Mouse (Mus musculus): Measurements from ENCODE around the gene Cyth1. TPM values are rescaled to one million over a fixed set of nuclear protein-coding genes. Genes with fewer than 3 reads are reported as not detected.
A peak's percentile ranks its signal among the peaks of the same experiment; 100 is the strongest.

Gene Cyth1
- polyA plus RNA-seq (2014; fragmentation: Nextera tagmentation; extraction: Ambion mirVana): 16.0 and 17.7 TPM in 2 replicates

- ATAC-seq (ENCODE audit: low read depth): peak; percentile 93
- Histone ChIP-seq H3K4me3 (ENCODE audit: low read depth, low read length) (peak within 1 kb of the TSS; percentile 83), H3K9ac (replicated peaks; ENCODE audit: low read depth, low read length) (peak within 1 kb of the TSS; percentile 72), H3K9me3 (ENCODE audit: control insufficient read depth, low read length) (no peaks in the 10 kb centered on the region), H3K4me1 (ENCODE audit: control insufficient read depth, insufficient read depth, low read length) (peaks cover 14% of the 10 kb centered on the region), H3K4me2 (ENCODE audit: low read depth, low read length) (peak within 1 kb of the TSS; percentile 78), H3K36me3 (ENCODE audit: control insufficient read depth, insufficient read depth, low read length) (no peaks in the 10 kb centered on the region), H3K27ac (ENCODE audit: low read depth, low read length) (peak within 1 kb of the TSS; percentile 52), H3K27me3 (ENCODE audit: control insufficient read depth, insufficient read depth, low read length) (no peaks in the 10 kb centered on the region)
- under 1% methylated on average over 68 of the region's 86 CpGs for WGBS
Measured at GRCm38 (mm10) chr11:118248150-118249011, at the start of gene Cyth1. Cyth1 (minus strand) TSS chr11:118248592.

DNA sequence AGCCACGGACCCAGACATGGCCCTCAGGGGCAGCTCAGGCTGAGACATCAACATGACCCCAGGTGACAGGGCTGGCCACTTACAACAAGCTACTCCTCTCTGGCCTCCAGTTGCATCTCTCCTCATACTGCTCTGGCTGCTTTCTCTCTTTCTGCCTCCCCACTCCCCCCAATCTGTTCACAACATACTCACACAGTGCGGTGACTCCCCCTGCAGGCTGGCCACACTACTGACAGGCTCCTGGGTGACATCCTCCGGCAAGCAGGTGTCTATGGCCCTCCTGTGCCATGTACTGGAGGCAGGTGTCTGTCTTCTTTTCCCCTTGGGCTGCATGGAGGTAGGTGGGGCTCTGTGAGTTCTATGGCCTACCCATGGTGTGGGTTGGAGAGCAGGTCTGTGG is 49.6 kb upstream of the Cyth1 start:
- no peaks in the 10 kb centered on the region for H3K27me3 ChIP-seq (ENCODE audit: control insufficient read depth, insufficient read depth, low read length)
- 90% methylated on average over 3 of the region's 3 CpGs for WGBS
- ATAC-seq (ENCODE audit: low read depth): no peak
- H3K9ac ChIP-seq (replicated peaks; ENCODE audit: low read depth, low read length): no peak overlapping the region
- no peaks in the 10 kb centered on the region for H3K9me3 ChIP-seq (ENCODE audit: control insufficient read depth, low read length)
- no peaks in the 10 kb centered on the region for H3K4me1 ChIP-seq (ENCODE audit: control insufficient read depth, insufficient read depth, low read length)
- no peak overlapping the region for H3K4me2 ChIP-seq (ENCODE audit: low read depth, low read length)
- H3K4me3 ChIP-seq (ENCODE audit: low read depth, low read length): no peak overlapping the region
- H3K27ac ChIP-seq (ENCODE audit: low read depth, low read length): no peak overlapping the region
- no peaks in the 10 kb centered on the region for H3K36me3 ChIP-seq (ENCODE audit: control insufficient read depth, insufficient read depth, low read length)

DNA sequence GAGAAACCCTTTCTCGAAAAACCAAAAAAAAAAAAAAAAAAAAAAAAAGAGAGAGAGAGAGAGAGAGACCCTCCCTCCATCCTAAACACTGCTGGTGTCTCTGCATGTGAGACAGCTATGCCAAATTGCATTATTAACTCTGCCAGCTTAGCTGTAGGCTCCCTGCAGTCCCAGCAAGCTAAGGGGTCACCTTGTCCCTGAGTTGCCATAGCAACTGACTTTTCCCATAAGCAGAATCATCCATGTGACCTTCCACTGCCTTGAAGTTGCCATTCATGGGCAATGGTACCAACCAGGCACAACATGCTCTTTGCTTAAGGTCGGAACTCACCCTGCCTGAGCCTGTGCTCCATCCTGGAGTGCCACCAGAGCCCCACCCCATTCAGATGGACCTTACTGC is 46.6 kb upstream of the Cyth1 start:
- no peaks in the 10 kb centered on the region for H3K4me1 ChIP-seq (ENCODE audit: control insufficient read depth, insufficient read depth, low read length)
- H3K4me2 ChIP-seq (ENCODE audit: low read depth, low read length): no peak overlapping the region
- ATAC-seq (ENCODE audit: low read depth): no peak
- no peak overlapping the region for H3K9ac ChIP-seq (replicated peaks; ENCODE audit: low read depth, low read length)
- H3K36me3 ChIP-seq (ENCODE audit: control insufficient read depth, insufficient read depth, low read length): no peaks in the 10 kb centered on the region
- no peaks in the 10 kb centered on the region for H3K9me3 ChIP-seq (ENCODE audit: control insufficient read depth, low read length)
- no peaks in the 10 kb centered on the region for H3K27me3 ChIP-seq (ENCODE audit: control insufficient read depth, insufficient read depth, low read length)
- 92% methylated on average over 2 of the region's 2 CpGs for WGBS
- no peak overlapping the region for H3K4me3 ChIP-seq (ENCODE audit: low read depth, low read length)
- no peak overlapping the region for H3K27ac ChIP-seq (ENCODE audit: low read depth, low read length)

DNA sequence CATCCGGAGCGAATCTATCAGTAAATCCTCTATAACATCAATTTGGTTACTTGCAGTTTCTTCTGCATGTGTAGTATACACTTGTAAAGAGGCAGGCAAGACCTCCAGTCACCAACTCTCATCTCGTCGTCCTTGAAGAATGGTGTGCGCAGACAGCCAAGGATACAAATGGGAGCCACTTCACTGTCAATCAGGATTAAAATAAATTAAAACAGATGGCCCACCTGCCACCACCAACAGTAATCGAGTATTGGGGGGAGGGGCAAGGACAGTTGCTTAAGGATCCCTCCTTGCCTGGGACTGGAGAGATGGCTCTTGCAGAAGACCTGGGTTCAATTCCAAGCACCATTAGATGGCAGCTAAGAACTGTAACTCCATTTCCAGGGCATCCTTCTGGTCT is 44.3 kb upstream of the Cyth1 start:
- no peak for ATAC-seq (ENCODE audit: low read depth)
- no peak overlapping the region for H3K9ac ChIP-seq (replicated peaks; ENCODE audit: low read depth, low read length)
- no peak overlapping the region for H3K4me2 ChIP-seq (ENCODE audit: low read depth, low read length)
- H3K27me3 ChIP-seq (ENCODE audit: control insufficient read depth, insufficient read depth, low read length): no peaks in the 10 kb centered on the region
- no peak overlapping the region for H3K4me3 ChIP-seq (ENCODE audit: low read depth, low read length)
- H3K4me1 ChIP-seq (ENCODE audit: control insufficient read depth, insufficient read depth, low read length): peaks cover 10% of the 10 kb centered on the region
- H3K27ac ChIP-seq (ENCODE audit: low read depth, low read length): no peak overlapping the region
- no peaks in the 10 kb centered on the region for H3K36me3 ChIP-seq (ENCODE audit: control insufficient read depth, insufficient read depth, low read length)
- H3K9me3 ChIP-seq (ENCODE audit: control insufficient read depth, low read length): no peaks in the 10 kb centered on the region
- 80% methylated on average over 6 of the region's 6 CpGs for WGBS

DNA sequence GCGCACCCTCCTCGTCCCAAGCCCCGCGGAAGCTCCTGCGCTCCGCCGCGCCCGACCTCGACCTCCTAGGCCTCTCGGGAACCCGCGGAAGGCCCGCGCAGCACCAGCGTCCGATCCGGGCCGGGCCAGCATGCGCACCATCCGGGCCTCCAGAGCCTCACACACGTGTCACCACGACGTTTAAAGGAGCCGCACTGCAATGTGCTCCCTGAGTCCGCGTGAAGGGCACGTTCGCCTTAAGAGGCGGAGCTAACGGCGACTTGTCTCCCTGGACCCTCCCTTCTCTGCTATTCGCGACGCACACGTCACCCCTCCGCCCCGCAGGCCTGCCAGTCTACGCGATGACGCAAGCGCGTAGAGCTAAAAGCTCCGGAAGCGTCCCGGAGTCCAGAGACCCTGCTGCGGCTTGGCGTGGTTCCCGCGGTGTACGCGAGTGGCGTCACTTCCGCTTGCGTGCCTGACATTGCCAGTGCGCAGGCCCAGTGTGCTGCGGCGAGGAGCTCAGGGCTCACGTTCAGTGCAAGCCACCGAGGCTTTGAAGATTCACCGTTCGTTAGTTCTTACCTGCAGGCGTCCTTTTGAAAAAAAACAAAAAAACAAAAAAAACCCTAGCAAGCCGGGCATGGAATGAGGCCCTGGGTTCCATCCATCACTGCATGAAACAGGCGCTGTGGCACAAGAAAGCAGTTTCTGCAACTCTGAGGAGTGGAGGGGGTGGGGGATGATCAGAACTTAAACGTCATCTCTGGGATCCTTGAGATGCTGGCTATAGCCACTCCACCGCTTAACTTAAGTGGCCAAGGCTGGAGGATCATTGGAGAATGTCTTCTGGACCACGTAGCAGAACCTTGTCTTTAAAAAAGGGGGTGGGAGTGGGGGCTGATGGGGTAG is 41.9 kb upstream of the Cyth1 start, which contains the start of gene Usp36:
Gene Usp36, minus strand, starts transcription at position 246 of the 891 bp plus-strand sequence.
- Histone ChIP-seq H3K27me3 (ENCODE audit: control insufficient read depth, insufficient read depth, low read length) (no peaks in the 10 kb centered on the region), H3K36me3 (ENCODE audit: control insufficient read depth, insufficient read depth, low read length) (peaks cover 20% of the 10 kb centered on the region), H3K9me3 (ENCODE audit: control insufficient read depth, low read length) (no peaks in the 10 kb centered on the region), H3K9ac (replicated peaks; ENCODE audit: low read depth, low read length) (peak within 1 kb of the TSS; percentile 91), H3K4me2 (ENCODE audit: low read depth, low read length) (peak within 1 kb of the TSS; percentile 85), H3K27ac (ENCODE audit: low read depth, low read length) (peak within 1 kb of the TSS; percentile 92), H3K4me1 (ENCODE audit: control insufficient read depth, insufficient read depth, low read length) (peaks cover 10% of the 10 kb centered on the region), H3K4me3 (ENCODE audit: low read depth, low read length) (peak within 1 kb of the TSS; percentile 94)
- under 1% methylated on average over 68 of the region's 68 CpGs for WGBS
- peak; percentile 99 for ATAC-seq (ENCODE audit: low read depth)

DNA sequence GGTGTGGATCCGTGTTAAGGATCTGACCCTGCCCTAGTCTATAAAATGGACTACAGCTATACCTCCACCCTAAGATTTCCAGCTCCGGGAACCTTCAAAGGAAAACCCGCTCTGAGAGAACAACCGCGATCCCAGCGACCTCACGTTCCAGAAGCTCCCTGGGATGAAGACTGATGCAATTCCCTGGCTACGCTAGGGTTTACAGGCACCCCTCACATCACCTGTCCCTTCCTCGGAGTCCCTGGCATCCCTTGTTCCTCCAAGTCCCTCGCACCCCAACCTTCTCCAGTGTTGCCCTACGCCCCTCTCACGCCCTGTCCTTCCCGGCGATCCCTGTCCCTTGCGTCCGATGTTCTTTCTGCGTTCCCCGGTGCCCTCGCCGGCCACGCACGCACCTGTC is 41.2 kb upstream of the Cyth1 start:
- Histone ChIP-seq H3K27ac (ENCODE audit: low read depth, low read length) (peak overlapping the region; percentile 80), H3K9ac (replicated peaks; ENCODE audit: low read depth, low read length) (peak overlapping the region; percentile 91), H3K27me3 (ENCODE audit: control insufficient read depth, insufficient read depth, low read length) (no peaks in the 10 kb centered on the region), H3K9me3 (ENCODE audit: control insufficient read depth, low read length) (no peaks in the 10 kb centered on the region), H3K4me3 (ENCODE audit: low read depth, low read length) (peak overlapping the region; percentile 94), H3K36me3 (ENCODE audit: control insufficient read depth, insufficient read depth, low read length) (peaks cover 27% of the 10 kb centered on the region), H3K4me1 (ENCODE audit: control insufficient read depth, insufficient read depth, low read length) (peaks cover 10% of the 10 kb centered on the region), H3K4me2 (ENCODE audit: low read depth, low read length) (peak overlapping the region; percentile 85)
- ATAC-seq (ENCODE audit: low read depth): peak; percentile 25; the same call in 1 of the 2 replicates
- 0% methylated on average over 22 of the region's 22 CpGs for WGBS

- 3% methylated on average over 16 of the region's 16 CpGs for WGBS
- H3K27ac ChIP-seq (ENCODE audit: low read depth, low read length): peak overlapping the region; percentile 80; the same call in 1 of the 2 replicates
- H3K27me3 ChIP-seq (ENCODE audit: control insufficient read depth, insufficient read depth, low read length): no peaks in the 10 kb centered on the region
- peaks cover 10% of the 10 kb centered on the region for H3K4me1 ChIP-seq (ENCODE audit: control insufficient read depth, insufficient read depth, low read length)
- H3K4me3 ChIP-seq (ENCODE audit: low read depth, low read length): peak overlapping the region; percentile 94
- H3K9me3 ChIP-seq (ENCODE audit: control insufficient read depth, low read length): no peaks in the 10 kb centered on the region
- no peak for ATAC-seq (ENCODE audit: low read depth)
- H3K4me2 ChIP-seq (ENCODE audit: low read depth, low read length): peak overlapping the region; percentile 85
- peaks cover 28% of the 10 kb centered on the region for H3K36me3 ChIP-seq (ENCODE audit: control insufficient read depth, insufficient read depth, low read length)
- H3K9ac ChIP-seq (replicated peaks; ENCODE audit: low read depth, low read length): peak overlapping the region; percentile 91
Measured at GRCm38 (mm10) chr11:118289037-118289511, 40.7 kb upstream of the Cyth1 start.

DNA sequence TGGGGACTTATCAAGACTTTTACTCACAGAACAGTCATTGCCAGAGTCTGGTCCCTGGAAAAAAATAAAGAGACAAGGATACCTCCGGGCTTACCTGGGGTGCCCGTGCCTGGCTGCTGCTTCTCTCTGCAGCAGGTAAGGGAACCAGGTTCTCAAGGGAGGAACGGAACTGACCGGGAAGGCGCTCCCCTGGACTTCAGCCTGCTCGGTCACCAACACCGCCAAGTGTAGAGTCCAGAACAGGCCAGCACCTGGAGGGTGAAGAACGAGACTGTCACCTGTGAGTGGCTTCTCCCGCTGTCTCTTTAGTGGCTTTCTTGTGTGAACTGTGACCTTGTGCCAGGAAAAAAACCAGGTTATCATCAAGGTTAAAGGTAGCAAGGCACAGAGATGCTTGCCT is 39.2 kb upstream of the Cyth1 start:
- Histone ChIP-seq H3K4me3 (ENCODE audit: low read depth, low read length) (no peak overlapping the region), H3K27ac (ENCODE audit: low read depth, low read length) (no peak overlapping the region), H3K27me3 (ENCODE audit: control insufficient read depth, insufficient read depth, low read length) (no peaks in the 10 kb centered on the region), H3K4me2 (ENCODE audit: low read depth, low read length) (no peak overlapping the region), H3K9me3 (ENCODE audit: control insufficient read depth, low read length) (no peaks in the 10 kb centered on the region), H3K36me3 (ENCODE audit: control insufficient read depth, insufficient read depth, low read length) (peaks cover 41% of the 10 kb centered on the region), H3K9ac (replicated peaks; ENCODE audit: low read depth, low read length) (no peak overlapping the region), H3K4me1 (ENCODE audit: control insufficient read depth, insufficient read depth, low read length) (peaks cover 10% of the 10 kb centered on the region)
- 97% methylated on average over 9 of the region's 9 CpGs for WGBS
- no peak for ATAC-seq (ENCODE audit: low read depth)
